Mouse (Mus musculus): Measurements from ENCODE around the gene Mink1.

GRCm38 (mm10) chr11:70657991-70658390 lies 95.3 kb downstream of the Mink1 start:
- no peak for TF ChIP-seq CTCF (IDR thresholded peaks at IDR 0.05; ENCODE audit: low read depth, low read length)
- no peak for TF ChIP-seq TAL1 (conservative IDR thresholded peaks at IDR 0.05; ENCODE audit: low read depth, low read length)
- TF ChIP-seq GATA2 (IDR thresholded peaks at IDR 0.05; ENCODE audit: borderline replicate concordance, low read depth, low read length): no peak
- TF ChIP-seq GATA1 (IDR thresholded peaks at IDR 0.05; ENCODE audit: borderline replicate concordance, low read length): no peak
